Mouse (Mus musculus) 416B (cell line): ENCODE measurements around the gene Adam23.

ENCODE experiments used
- DNase-seq: peaks from one replicate; pipeline ENCODE4 v3.0.0; 2011; ENCODE audit warnings: low read depth

The Adam23 gene

DNA sequence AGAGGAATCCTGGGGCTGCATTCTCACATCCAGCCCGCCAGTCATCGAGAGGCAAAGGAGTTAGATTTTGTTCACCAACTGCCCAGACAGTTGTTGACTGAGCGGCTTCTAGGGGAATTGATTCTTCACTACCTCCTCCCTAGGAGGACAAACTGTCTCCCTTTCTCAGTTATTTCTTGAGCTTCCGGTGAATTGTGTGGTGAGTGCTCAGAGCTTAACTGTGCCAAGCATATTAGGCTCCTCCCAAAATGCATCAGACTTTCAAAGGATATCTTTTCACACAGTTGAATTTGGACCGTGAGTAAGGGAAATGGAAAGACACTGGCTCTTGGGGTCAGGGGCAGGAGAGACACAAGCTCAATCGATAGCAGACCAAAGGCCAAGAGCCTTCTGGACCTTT, 39.0 kb downstream of the Adam23 start:
- DNase-seq: no peak

DNA sequence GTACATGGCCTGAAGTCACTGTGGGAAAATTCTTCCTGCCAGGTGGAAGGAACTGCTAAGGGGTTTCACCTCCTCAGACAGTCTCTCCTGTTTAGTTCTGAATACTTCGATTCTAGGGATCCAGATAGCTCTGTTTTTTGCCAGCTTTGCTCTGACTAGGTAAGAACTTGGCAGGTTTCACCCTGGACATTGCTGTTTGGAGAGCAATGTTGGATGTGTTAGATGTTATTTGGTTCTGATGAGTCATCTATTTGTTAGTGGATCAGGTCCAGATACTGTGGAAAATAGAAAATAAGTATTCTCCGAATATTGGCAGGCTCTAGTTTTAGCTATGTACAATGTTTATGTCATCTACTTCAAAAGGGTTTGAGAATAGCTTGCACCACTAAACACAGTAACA, 41.0 kb downstream of the Adam23 start:
- no peak for DNase-seq

DNA sequence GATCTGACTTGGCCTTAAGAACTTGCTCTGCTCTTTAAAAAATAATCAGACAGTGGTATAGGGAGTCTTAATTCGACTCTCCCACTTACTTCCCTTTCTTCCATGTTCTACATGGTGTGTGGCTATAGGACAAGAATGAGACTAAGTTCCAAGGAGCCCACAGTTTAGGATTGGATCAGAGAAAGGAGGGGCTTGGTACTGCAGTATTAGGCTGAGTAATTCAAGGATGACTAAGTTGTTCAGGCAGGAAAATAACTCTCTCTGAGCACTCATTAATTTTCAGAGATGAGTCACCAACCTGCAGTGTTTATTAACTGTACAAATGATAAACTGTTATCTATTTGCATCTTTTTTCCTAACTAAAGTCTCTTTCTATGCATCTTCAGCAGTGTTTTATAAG, 45.3 kb downstream of the Adam23 start:
- peak; percentile 6 for DNase-seq

DNA sequence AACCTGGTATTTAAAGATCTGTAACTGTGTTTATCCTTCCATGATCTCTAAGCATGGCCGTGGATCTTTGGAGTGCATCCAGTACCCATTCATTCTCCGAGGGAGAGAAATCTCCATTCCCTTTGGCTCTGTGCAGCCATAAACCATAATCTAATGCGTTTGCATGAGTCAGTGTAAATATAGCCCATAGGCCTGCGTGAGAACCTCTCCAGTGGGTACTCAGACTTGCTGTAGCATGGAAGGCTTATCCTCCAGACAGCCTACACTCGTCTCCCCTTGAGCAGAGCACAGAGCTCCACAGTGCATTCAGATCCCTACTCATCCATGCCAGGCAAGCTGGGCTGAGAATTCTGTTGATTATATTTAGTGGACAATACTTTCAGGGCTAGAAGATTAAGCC, 47.6 kb downstream of the Adam23 start:
- no peak for DNase-seq

DNA sequence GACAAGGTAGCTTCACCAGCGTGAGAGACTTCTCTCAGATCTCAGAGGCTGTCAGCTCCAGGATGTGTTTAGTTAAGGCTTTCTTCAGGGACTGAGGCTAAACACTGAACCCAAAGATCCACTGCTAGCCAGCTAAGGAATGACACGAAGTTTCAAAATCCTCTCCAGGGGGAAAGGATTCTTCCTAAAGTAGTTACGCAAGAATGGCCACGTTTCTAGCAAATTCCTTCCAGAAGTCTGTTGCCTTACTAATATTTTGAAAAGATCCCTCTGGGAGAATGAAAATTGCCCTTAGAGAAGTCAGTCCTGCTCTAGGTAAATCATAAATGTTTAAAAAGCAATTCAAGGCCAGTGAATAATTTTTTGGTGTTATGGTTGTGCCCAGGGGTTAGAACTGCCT, 61.7 kb downstream of the Adam23 start:
- no peak for DNase-seq

DNA sequence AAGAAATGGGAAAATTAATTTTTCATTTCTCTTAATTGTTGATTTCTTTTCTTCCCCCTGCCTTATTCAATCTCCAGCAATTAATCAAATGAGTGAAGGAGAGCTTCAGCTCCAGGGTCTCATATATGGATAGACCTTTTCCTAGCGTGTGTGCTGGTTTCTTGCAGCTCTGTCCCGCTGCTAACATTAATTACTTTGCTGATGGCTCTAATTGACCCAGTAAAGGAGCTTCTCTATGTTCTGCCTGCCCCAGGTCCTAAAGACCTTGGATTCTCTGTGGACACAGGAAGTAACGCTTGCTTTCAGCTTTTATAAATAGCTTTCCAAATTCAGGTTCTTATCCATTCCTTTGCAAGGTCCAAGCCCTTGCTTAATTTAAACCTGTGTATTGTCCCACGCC, 63.1 kb downstream of the Adam23 start:
- DNase-seq: no peak

DNA sequence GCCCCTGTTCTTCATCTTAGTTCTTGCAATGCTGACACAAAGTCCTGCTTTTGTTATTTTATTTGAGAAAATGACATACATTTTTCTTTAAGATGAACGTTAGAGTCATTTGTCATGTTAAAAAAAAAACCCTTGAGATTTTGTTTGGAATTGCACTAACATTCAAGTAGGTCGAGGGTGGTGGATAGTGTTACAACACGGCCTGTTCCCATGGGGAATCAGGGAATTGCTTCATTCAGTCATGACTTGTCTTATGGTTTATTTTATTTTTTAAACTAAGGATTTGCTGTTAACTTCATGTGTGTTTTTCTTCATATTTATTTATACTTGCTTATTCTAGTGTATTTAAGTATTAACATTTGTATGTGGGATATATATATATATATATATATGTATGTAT, 65.7 kb downstream of the Adam23 start:
- no peak for DNase-seq

DNA sequence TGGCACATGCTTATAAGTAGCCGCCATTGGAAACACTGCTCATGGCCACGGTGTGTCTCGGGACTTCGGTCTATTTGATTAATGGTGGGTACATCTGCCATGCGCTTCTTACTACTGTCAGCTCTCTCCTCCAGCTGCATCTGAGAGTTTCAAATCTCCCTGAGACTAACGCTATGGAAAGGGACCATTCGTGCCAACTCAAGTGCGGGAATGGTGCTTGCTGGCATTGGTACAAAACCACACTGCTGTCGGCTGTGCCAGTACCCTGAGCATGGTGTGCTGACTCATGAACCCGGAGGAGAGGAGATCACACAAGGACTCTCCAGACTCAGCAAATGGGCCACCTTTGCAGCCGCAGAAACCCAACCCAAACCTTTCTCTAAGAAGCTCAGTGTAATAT, 72.1 kb downstream of the Adam23 start:
- no peak for DNase-seq

DNA sequence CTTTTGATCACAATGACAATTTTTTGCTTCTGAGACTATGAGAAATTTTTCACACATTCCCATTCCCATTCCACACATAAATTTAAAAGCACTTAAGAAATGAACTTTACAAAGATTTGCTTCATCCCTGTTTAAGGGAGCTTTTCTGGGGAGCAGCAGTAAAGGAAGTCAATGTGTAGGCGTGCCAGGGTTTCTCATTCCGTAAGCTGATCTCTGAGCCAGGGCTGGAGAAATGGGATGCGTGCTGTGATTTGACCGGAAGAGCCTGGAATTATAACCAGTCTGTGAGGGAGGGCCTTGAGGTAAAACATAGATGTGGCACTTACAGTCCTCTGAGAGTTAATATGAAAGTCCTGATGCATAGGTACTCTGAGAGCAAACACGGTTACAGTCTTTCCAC, 73.1 kb downstream of the Adam23 start:
- no peak for DNase-seq

DNA sequence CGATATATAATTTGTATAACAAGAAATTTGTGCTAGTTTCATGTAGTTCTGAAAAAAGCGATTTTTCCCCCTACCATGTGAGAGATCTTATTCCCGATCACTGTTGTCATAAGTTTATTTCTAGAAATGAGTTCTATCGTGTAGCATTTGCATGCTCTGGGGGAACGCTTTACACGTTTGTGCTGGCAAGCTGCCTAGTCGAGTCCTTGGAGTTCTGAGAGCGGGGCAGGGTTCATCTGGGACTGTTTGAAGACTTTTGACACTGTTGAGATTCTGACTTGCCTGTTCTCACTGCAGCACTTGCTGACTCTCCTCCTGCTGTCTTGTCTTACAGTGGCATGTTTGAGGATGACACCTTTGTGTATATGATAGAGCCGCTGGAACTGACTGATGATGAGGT, 84.2 kb downstream of the Adam23 start:
- DNase-seq: no peak

DNA sequence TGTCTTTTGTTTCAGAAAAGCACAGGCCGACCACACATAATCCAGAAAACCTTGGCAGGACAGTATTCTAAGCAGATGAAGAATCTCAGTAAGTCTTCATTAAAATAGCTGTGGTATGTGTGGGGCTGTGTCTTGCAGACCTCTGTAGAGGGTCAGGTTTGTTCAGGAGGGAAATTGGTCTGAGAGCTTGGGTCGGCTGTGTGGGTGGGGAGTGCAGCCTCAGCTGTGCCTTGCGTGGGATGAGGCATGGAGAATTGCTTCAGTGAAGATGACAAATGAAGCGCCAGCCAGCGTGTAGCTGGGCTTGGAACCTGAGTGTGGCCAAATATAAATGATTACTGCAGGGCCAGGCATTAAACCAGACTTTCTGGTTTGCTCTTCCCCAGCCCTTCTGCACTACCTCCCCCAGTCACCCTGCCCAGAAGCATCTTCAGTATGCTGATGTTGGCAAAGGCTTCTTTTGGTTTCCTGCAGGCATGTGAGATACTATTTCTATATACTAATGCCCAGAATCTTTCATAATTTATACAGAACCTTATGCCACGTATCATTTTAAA, 88.7 kb downstream of the Adam23 start:
- no peak for DNase-seq

DNA sequence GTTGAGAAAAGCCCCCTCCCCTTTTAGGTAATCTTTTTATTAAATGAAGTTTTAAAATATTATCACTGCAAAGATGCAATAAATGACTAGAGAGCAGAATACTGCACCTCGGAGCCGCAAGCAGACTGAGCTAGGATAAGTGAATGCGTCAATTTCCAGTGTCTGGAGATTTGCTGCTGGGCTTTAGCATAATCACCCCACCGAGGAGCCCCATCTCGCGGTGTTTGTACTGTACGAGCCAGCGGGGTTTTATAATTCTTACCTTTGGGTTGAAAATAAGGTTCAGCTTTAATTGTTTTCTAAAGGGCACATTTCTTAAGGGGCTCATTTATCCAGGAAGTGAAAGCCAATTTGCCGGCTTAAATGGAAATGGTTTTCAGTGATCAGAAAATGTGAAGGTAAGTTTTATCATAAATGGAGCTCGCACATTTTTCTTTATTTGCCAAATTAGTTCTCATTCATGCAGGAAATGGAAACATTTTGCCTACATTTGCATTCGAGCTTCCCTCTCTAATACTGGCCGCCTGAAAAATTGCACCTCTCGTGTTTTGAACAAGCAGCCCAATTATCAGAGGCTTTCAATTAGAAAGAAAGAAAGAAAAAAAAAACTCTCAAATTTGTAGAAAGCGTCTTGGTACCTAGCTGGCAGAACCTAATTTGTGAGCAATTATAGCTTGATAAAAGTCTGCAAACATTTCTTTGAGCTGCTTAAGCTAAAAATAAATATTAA, 94.4 kb downstream of the Adam23 start:
- DNase-seq: no peak

DNA sequence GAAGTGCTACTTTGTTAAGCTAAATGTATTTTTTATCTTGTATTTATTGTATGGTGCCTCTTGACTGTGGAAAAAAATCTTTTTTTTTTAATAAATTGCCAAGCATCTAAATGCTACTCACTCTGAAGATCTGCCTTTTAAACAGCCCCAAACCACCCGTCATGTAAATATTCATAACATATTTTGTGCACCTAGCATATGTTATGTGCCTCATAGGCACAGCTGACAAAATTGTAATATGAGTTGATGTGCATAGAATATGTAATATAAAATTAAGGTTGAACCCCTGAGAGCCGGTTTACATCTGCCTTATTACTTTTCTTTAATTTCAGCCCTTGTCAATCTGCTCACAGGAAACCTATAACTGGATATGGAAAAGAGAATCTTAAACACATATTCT, 98.4 kb downstream of the Adam23 start:
- DNase-seq: no peak

DNA sequence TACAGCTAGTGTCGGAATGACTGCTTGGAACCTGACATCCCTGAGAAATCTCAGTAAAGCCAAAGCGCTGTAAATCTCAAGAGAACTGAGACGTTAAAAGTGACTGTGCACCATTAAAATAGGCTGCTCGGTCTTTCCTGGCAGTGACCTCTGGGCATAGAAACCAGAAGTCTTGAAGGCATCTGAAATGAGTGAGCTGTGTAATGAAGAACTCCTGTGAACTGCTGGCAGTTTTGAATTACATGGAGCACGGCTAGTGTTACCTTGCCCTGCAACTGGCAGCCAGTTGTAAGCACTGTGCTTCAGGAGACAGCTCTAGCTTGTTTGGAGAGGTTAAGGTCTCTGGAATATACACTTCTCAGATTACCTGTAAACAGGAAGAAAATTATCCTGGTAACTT, 107.3 kb downstream of the Adam23 start:
- DNase-seq: no peak

DNA sequence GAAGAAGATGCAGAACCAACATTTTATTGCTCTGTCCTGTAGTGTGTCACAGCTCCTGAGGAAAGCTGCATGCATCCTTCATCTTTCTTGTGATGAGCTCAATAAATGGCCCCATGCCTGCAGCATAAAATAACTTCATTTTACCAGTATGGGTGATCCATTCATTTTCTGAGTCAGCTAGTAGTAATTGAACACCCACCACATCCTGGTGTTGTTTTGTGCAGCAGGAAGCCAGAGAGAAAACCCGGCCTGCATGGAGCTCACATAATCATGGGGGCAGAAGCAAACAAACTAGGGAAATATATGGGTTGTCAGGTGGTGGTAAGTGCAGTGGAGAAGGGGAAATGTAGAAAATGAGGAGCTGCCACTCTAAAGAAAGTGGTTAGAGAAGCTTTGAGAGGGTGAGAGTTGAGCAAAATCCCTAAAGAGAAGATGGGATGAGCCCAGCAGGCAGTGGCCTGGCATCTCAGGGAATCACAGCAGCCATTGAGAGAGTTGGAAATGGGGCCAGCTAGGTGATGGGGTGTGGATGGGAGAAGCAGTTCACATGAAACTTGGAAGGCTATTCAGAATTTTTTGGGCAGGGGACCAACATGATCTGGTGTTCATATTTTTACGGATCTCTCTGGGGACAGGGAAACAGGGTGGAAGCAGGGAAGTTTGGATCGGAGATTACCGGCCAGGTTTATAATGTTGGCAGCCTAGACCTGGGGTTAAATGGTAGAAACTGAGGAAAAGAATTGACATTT, 116.3 kb downstream of the Adam23 start:
- no peak for DNase-seq

DNA sequence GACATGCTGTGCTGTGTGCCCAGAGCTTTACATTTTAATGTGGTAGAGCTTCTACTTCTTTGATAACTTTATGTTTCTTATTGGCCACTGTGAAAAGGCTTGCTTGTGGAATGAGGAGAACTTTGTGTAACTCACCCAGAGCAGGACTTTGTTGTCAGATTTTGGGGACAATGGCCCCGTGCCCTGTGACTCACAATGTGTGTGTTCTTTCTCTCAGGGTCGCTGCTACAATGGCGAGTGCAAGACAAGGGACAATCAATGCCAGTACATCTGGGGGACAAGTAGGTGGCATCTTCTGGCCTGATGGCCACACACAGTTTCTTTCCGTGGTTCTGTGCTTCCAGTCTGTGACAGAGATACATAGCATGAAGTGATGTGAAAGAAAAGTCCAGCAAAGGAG, 118.2 kb downstream of the Adam23 start:
- DNase-seq: no peak

DNA sequence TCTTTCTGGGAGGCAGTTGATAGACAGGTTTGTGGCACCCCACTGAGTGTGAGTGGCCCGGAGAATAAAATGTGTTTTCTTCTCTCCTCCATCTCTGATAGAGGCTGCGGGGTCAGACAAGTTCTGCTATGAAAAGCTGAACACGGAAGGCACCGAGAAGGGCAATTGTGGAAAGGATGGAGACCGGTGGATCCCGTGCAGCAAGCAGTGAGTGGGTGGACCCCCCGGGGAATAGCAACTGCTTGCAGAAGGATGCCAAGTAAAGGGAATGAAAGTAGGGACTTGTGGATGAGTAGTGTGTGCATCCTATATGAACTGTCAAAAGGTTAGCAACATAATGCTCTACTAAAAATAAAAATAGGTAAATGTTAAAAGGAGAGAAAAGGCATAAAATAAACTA, 120.8 kb downstream of the Adam23 start:
- DNase-seq: no peak

DNA sequence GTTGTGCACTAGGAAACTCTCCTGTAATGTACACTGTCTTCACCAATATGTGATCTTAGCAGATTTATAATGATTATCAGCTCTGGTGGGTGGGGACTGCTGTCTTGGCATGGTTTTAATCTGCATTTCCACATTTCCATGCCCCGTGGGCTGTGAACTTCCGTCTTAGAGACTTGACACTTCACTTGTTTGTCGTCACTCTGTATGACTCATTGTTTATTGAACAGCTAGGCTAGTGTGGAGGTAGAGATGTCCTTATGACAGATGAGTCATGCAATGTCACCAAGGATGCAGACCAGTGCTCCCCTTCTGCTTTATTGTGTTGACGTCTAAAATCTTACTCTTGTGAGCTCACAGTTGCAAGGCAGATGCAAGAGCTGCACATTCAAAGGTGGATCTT, 121.3 kb downstream of the Adam23 start:
- peak; percentile 56 for DNase-seq

DNA sequence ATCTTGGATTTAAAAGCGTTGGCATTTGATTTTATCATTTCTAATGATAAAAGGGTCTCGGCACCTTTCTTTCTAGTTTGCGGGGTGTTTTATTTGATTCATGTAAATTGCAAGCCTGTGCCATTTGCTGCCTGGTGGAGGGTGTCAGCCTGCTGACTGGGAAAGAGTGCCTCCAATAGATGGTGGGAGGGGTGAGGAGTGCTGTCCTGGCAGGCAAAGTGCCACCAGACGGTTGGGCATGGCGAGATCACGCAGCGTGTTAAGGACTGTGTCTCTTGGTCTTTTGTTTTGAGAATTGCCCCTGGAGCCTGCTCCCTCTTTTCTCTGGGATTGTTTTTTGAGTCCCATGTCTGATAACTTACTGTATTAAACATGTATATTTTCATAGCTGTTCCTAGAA, 126.5 kb downstream of the Adam23 start:
- DNase-seq: no peak

DNA sequence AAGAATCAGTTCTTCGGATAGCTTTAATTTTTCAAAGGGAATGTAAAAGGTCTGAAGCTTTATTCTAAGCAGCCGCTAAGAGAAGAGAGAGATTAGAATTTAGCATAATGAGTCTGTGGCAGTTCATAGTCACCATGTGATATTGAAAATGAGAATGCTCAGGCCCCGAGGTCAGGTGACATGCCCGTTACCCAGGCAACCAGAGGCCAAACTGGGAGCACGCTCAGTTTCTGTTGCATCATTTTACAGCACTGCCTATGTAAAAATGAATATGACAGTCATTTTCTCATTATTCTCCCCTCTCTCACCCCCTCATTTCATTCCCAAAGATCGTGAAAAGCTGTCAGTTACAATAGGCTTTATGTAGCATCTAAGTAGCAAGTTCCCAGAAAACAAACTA, 127.7 kb downstream of the Adam23 start:
- no peak for DNase-seq

DNA sequence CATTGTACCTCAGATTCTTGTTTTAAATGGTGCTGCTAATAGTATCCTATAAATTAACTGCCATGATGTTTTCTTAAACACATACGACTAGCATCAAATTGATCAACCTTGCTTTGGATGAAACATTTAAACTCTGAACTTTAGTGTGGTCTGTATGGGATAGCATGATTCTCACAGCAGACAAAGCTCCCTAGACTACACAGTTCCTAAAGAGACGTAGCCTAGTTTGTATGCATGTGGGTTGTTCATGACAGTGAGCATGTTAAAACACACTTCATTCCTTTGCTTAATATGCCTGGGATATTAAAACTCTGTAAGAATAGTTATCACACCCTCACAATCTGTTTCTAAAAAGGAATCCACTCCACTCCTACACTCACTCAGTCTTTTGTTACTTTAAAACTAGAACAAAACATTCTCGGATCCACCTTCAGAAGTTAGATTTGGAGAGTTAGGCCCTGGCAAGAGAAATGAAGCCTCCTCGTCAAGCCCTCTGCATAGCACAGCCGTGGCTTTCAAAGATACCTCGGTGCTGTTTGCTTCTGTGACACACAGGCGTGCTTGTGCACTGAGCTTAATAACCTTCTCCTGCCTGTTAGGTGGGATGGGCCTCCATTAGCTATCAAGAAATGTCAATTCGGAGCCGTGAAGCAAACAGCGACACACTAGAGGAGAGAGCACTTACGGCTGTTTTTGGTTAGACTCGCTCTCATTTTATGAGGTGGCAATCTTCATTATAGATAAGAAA, 128.3 kb downstream of the Adam23 start:
- no peak for DNase-seq

DNA sequence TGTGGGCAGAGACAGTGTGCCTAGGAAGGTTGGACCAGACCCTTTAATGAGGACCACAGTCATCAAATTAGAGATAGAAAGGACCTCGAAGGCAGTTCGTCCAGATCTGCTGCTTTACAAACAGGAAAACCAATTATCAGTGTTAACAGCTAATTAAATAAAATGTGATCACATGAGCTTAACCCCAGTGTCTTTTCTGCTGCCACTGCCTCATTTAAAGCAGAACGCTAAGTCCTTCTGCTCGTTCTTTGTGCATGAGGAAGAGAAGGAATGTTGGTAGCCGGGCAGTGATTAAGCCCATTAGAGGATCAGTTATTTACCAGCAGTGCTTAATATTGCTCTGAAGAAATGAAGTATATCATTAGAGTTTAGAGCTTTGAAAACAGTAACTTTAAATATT, 131.1 kb downstream of the Adam23 start:
- DNase-seq: no peak

DNA sequence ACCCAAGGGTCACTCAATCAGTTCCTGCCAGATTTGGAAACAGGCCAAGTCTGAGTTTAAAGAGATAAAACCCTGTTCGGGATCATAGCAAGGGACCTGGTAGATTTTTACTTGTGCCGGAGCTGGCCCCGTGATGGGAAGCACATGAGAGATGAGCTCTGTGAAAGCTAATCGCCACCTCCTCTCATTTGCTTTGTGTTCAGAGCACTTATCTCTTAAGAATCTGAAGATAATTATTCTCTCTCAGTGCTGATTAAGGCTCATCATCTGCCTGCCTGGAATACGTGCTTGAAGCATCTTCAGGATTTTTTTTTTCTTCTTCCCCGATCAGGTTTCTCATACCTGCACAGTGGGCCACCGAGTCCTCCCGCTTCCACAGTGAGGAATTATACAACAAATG, 133.5 kb downstream of the Adam23 start:
- no peak for DNase-seq
